11 mouse cellular contexts compared by ENCODE assay signal in the genomic region with DNA sequence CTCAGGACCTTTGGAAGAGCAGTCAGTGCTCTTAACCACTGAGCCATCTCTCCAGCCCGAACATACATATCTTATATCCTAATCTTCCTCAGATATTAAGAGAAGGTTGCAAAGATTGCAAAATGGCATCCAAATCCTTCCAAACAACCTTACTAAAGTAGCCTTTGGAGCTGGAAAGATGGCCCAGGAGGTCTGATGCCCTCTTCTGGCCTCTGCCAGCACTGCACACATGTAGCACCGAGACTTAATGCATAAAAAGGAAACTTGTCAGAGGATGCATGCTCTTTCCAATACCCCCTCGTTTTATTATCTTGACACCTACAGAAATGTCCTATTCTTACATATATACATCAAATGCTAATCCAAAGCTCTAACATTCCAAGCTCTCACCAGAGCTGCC. TPM values are rescaled to one million over a fixed set of nuclear protein-coding genes. Genes with fewer than 3 reads are reported as not detected.
DNase-seq lines count a peak whose midpoint lies in the region; ATAC-seq and TF ChIP-seq lines count a peak whose summit lies in the region.
"Had no signal": no experiment of that assay in that cellular context is flagged by ENCODE, and none has a peak within 500 bp of the region (broad histone marks: within the 10 kb centered on the region; RNA-seq: fewer than 3 reads in every experiment).

No protein-coding gene starts in this region.

- TF ChIP-seq CTCF in cortical plate, adult 2 months (IDR thresholded peaks at IDR 0.05; ENCODE audit: extremely low read depth, insufficient read depth, low read length): peak; percentile 22; the same call in 1 of the 2 replicates

- no peaks in the 10 kb centered on the region for H3K27me3 ChIP-seq in neural tube, embryonic 15.5 days (replicated peaks)
- H3K27me3 ChIP-seq: embryonic facial prominence, embryonic 12.5 days had no signal

- WGBS in neural tube, embryonic 15.5 days: 62% methylated on average over 3 of the region's 3 CpGs

- peak; percentile 16 to 43 for DNase-seq in heart, adult 18-20 months
- DNase-seq in heart, postnatal 25 days (ENCODE audit: low spot score): no peak
- DNase-seq in right cerebral cortex, adult 2 months (ENCODE audit: low spot score in 2 of 2): peak; percentile 7 to 11
- DNase-seq in right cerebral cortex, postnatal 36 days (ENCODE audit: low spot score in 2 of 2): no peak
- DNase-seq in retina, embryonic 14.5 days (ENCODE audit: low spot score): peak; percentile 38
- no peak for DNase-seq in urinary bladder, adult 2 months (ENCODE audit: low spot score)

- no peak overlapping the region for H3K27ac ChIP-seq in cortical plate, adult 2 months (ENCODE audit: insufficient read depth, low read length)
- no peak overlapping the region for H3K27ac ChIP-seq in neural tube, embryonic 15.5 days (replicated peaks)
- H3K27ac ChIP-seq: embryonic facial prominence, embryonic 12.5 days had no signal

- no peaks in the 10 kb centered on the region for H3K4me1 ChIP-seq in cortical plate, adult 2 months (ENCODE audit: control insufficient read depth, insufficient read depth, low read length)
- no peaks in the 10 kb centered on the region for H3K4me1 ChIP-seq in neural tube, embryonic 15.5 days
- H3K4me1 ChIP-seq: embryonic facial prominence, embryonic 12.5 days had no signal

- H3K4me2 ChIP-seq in neural tube, embryonic 15.5 days: no peak overlapping the region
- H3K4me2 ChIP-seq: embryonic facial prominence, embryonic 12.5 days had no signal

- no peak for ATAC-seq in neural tube, embryonic 15.5 days (ENCODE audit: low FRiP score)

- H3K9me3 ChIP-seq in neural tube, embryonic 15.5 days (replicated peaks): no peaks in the 10 kb centered on the region
- H3K9me3 ChIP-seq: embryonic facial prominence, embryonic 12.5 days had no signal

- no peak overlapping the region for H3K4me3 ChIP-seq in cortical plate, adult 2 months (ENCODE audit: insufficient read depth, low read length)
- H3K4me3 ChIP-seq in neural tube, embryonic 15.5 days (replicated peaks): no peak overlapping the region
- H3K4me3 ChIP-seq: embryonic facial prominence, embryonic 12.5 days had no signal

- H3K36me3 ChIP-seq in neural tube, embryonic 15.5 days: no peaks in the 10 kb centered on the region
- H3K36me3 ChIP-seq: embryonic facial prominence, embryonic 12.5 days had no signal

- no peak for TF ChIP-seq POLR2A in cortical plate, adult 2 months (IDR thresholded peaks at IDR 0.05; ENCODE audit: extremely low read depth, insufficient read depth, low read length)

- intact Hi-C loops in heart, postnatal 25 days (cut with DNase I): no loop called here

- no peak overlapping the region for H3K9ac ChIP-seq in neural tube, embryonic 15.5 days (replicated peaks)
- H3K9ac ChIP-seq: embryonic facial prominence, embryonic 12.5 days had no signal

RNA-seq across cellular contexts. Expression of gene Nxpe5, which starts 2.3 kb away (rescaled TPM):
- total RNA-seq in heart, adult 18-20 months (2021): under 1 TPM; 0.47 to 0.57 TPM
- 1 to 10 TPM in 1 of 2 experiments, under 1 TPM in 1; 0.96 to 1.2 TPM for total RNA-seq in heart, postnatal 25 days (2021)
- not detected in 2 replicates for polyA plus RNA-seq in cortical plate, adult 2 months (2012; rRNA removed)
- polyA plus RNA-seq in urinary bladder, adult 2 months (2012; rRNA removed): 1.4 and 1.6 TPM in 2 replicates
- polyA plus RNA-seq in neural tube, embryonic 15.5 days (2015; fragmentation: Nextera tagmentation; extraction: Ambion mirVana): not detected in 2 replicates
- total RNA-seq: layer of hippocampus, adult 18-20 months had no signal
- polyA plus RNA-seq: embryonic facial prominence, embryonic 12.5 days; neural tube, embryonic 14.5 days had no signal

RNA-seq across cellular contexts. Expression of gene Lamtor4, which starts 27.3 kb away (rescaled TPM):
- total RNA-seq in heart, adult 18-20 months (2021): 10 to 100 TPM; 58.7 to 64.6 TPM
- total RNA-seq in heart, postnatal 25 days (2021): 10 to 100 TPM; 55.3 to 61.0 TPM
- 162 and 163 TPM in 2 replicates for polyA plus RNA-seq in cortical plate, adult 2 months (2012; rRNA removed)
- 121 and 136 TPM in 2 replicates for polyA plus RNA-seq in urinary bladder, adult 2 months (2012; rRNA removed)
- 113 and 121 TPM in 2 replicates for polyA plus RNA-seq in neural tube, embryonic 15.5 days (2015; fragmentation: Nextera tagmentation; extraction: Ambion mirVana)

RNA-seq across cellular contexts. Expression of gene Mblac1, which starts 33.9 kb away (rescaled TPM):
- 1 to 10 TPM; 1.9 to 2.8 TPM for total RNA-seq in heart, adult 18-20 months (2021)
- total RNA-seq in heart, postnatal 25 days (2021): 1 to 10 TPM; 2.6 to 2.8 TPM
- polyA plus RNA-seq in cortical plate, adult 2 months (2012; rRNA removed): 5.7 and 7.3 TPM in 2 replicates
- polyA plus RNA-seq in urinary bladder, adult 2 months (2012; rRNA removed): 5.3 and 5.8 TPM in 2 replicates
- 13.4 and 14.8 TPM in 2 replicates for polyA plus RNA-seq in neural tube, embryonic 15.5 days (2015; fragmentation: Nextera tagmentation; extraction: Ambion mirVana)

RNA-seq across cellular contexts. Expression of gene BC037034, which starts 35.8 kb away (rescaled TPM):
- total RNA-seq in heart, adult 18-20 months (2021): 1 to 10 TPM; 3.2 to 4.2 TPM
- 1 to 10 TPM; 3.1 to 3.8 TPM for total RNA-seq in heart, postnatal 25 days (2021)
- polyA plus RNA-seq in cortical plate, adult 2 months (2012; rRNA removed): 83.9 and 86.5 TPM in 2 replicates
- polyA plus RNA-seq in urinary bladder, adult 2 months (2012; rRNA removed): 33.8 and 42.4 TPM in 2 replicates
- polyA plus RNA-seq in neural tube, embryonic 15.5 days (2015; fragmentation: Nextera tagmentation; extraction: Ambion mirVana): 16.9 and 19.2 TPM in 2 replicates

RNA-seq across cellular contexts. Expression of gene Cnpy4, which starts 40.7 kb away (rescaled TPM):
- 1 to 10 TPM; 6.3 to 6.9 TPM for total RNA-seq in heart, adult 18-20 months (2021)
- total RNA-seq in heart, postnatal 25 days (2021): 1 to 10 TPM; 5.9 to 7.1 TPM
- polyA plus RNA-seq in cortical plate, adult 2 months (2012; rRNA removed): 13.3 and 15.8 TPM in 2 replicates
- 22.1 and 24.2 TPM in 2 replicates for polyA plus RNA-seq in urinary bladder, adult 2 months (2012; rRNA removed)
- 26.2 and 31.7 TPM in 2 replicates for polyA plus RNA-seq in neural tube, embryonic 15.5 days (2015; fragmentation: Nextera tagmentation; extraction: Ambion mirVana)

Comparison
In these comparisons a context has a peak if more than half of its experiments do, and no peak if none do; other contexts are left out.
1. DNase-seq: peak in heart, adult 18-20 months (2 of 2), right cerebral cortex, adult 2 months (2 of 2) and retina, embryonic 14.5 days (single experiment); none in heart, postnatal 25 days (single experiment), right cerebral cortex, postnatal 36 days (0 of 2) and urinary bladder, adult 2 months (single experiment).